Mouse (Mus musculus): ENCODE results near the gene Chac1.

DNA sequence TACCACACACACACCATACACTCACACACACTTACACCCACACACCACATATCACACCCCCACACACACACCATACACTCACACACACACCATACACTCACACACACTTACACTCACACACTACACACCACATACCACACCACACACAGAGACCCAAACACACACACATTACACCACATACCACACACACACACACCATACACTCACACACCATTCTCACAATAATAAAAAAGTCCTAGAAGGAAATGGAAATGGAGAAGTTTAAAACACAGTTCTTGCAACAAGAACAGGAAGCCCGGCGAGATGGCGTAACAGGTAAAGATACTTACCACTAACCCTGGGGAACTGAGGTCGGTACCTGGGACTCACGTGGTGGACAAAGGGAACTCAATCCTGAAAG lies 5.8 kb downstream of the Chac1 start:
- TF ChIP-seq CTCF (IDR thresholded peaks at IDR 0.05; ENCODE audit: low read depth, low read length) (no peak), POLR2A (IDR thresholded peaks at IDR 0.05; ENCODE audit: borderline replicate concordance, low read depth, low read length) (no peak)
